Mouse (Mus musculus): Measurements from ENCODE around the gene Slc25a16. TPM values are rescaled to one million over a fixed set of nuclear protein-coding genes. Genes with fewer than 3 reads are reported as not detected.
A peak's percentile ranks its signal among the peaks of the same experiment; 100 is the strongest.

The Slc25a16 gene
- total RNA-seq (2021): 10 to 100 TPM; 14.6 to 15.7 TPM
- long read RNA-seq, experiment 1, transcript Slc25a16-201 (9 exons, 3,145 nt): major isoform, 15 of 19 reads
- long read RNA-seq, experiment 1, partial matches to known transcripts: 0 of 19 reads
- long read RNA-seq, experiment 1, other reads (novel, unspliced or antisense): 4 of 19 reads
- long read RNA-seq, experiment 2, transcript Slc25a16-201 (9 exons, 3,145 nt): major isoform, 28 of 34 reads
- long read RNA-seq, experiment 2, partial matches to known transcripts: 1 of 34 reads
- long read RNA-seq, experiment 2, other reads (novel, unspliced or antisense): 5 of 34 reads

- peak; percentile 87 for DNase-seq
These were observed at the start of gene Slc25a16 for GRCm38 (mm10) chr10:62919925-62920765. TSS of gene Slc25a16 (plus strand) at chr10:62920633.

GRCm38 (mm10) chr10:62874828-62875227 lies 45.6 kb upstream of the Slc25a16 start:
- no peak for DNase-seq

- DNase-seq: no peak
These were observed 44.9 kb upstream of the Slc25a16 start for GRCm38 (mm10) chr10:62875565-62875964.

GRCm38 (mm10) chr10:62878056-62878455 lies 42.4 kb upstream of the Slc25a16 start:
- DNase-seq: no peak

- DNase-seq: no peak
These were observed 39.2 kb upstream of the Slc25a16 start for GRCm38 (mm10) chr10:62881211-62881610.

- DNase-seq: no peak
These were observed 36.5 kb upstream of the Slc25a16 start for GRCm38 (mm10) chr10:62883933-62884372.

- no peak for DNase-seq
These were observed 35.9 kb upstream of the Slc25a16 start for GRCm38 (mm10) chr10:62884517-62884916.

GRCm38 (mm10) chr10:62885460-62885859 lies 35.0 kb upstream of the Slc25a16 start:
- no peak for DNase-seq

GRCm38 (mm10) chr10:62885969-62886798 lies 34.2 kb upstream of the Slc25a16 start:
- no peak for DNase-seq

GRCm38 (mm10) chr10:62886799-62887591 lies 33.4 kb upstream of the Slc25a16 start:
- DNase-seq: peak; percentile 46

- DNase-seq: no peak
These were observed 29.4 kb upstream of the Slc25a16 start for GRCm38 (mm10) chr10:62891025-62891424.

GRCm38 (mm10) chr10:62892549-62893232 lies 27.7 kb upstream of the Slc25a16 start:
- no peak for DNase-seq

- DNase-seq: no peak
These were observed 27.0 kb upstream of the Slc25a16 start for GRCm38 (mm10) chr10:62893356-62893884.

GRCm38 (mm10) chr10:62894447-62894846 lies 26.0 kb upstream of the Slc25a16 start:
- no peak for DNase-seq

- no peak for DNase-seq
These were observed 25.0 kb upstream of the Slc25a16 start for GRCm38 (mm10) chr10:62895386-62895785.

GRCm38 (mm10) chr10:62896035-62896434 lies 24.4 kb upstream of the Slc25a16 start:
- no peak for DNase-seq

GRCm38 (mm10) chr10:62896774-62897173 lies 23.7 kb upstream of the Slc25a16 start:
- DNase-seq: no peak

- no peak for DNase-seq
These were observed 23.0 kb upstream of the Slc25a16 start for GRCm38 (mm10) chr10:62897437-62897836.

- DNase-seq: no peak
These were observed 22.4 kb upstream of the Slc25a16 start for GRCm38 (mm10) chr10:62898061-62898460.

- no peak for DNase-seq
These were observed 20.3 kb upstream of the Slc25a16 start for GRCm38 (mm10) chr10:62900144-62900543.

GRCm38 (mm10) chr10:62901826-62902225 lies 18.6 kb upstream of the Slc25a16 start:
- DNase-seq: no peak

Data from gastrocnemius, postnatal 25 days (tissue).